Mouse (Mus musculus) erythroblast, embryonic 14.5 days (primary cell): ENCODE results near the gene Ubp1.

Experiments
- GATA1 ChIP-seq: IDR thresholded peaks from 2 replicates; pipeline ENCODE4 v1.6.1; 2012; ENCODE audit warnings: low read length, inconsistent platforms, mixed read lengths
- TAL1 ChIP-seq: IDR thresholded peaks from 3 replicates; pipeline ENCODE4 v1.6.1; 2012; ENCODE audit warnings: low read length, inconsistent platforms, mixed read lengths

- TF ChIP-seq GATA1 (no peak), TAL1 (no peak)
These were observed 16.5 kb downstream of the Ubp1 start for GRCm38 (mm10) chr9:113947216-113947615.
